Mouse (Mus musculus) ovary, postnatal 36 days (tissue): ENCODE results near the gene Mmp27.
A peak's percentile ranks its signal among the peaks of the same experiment; 100 is the strongest.

Experiments
- DNase-seq: peaks from one replicate; pipeline ENCODE4 v3.0.0; 2022; ENCODE audit warnings: low spot score, mixed read lengths

Mmp27 gene

DNA sequence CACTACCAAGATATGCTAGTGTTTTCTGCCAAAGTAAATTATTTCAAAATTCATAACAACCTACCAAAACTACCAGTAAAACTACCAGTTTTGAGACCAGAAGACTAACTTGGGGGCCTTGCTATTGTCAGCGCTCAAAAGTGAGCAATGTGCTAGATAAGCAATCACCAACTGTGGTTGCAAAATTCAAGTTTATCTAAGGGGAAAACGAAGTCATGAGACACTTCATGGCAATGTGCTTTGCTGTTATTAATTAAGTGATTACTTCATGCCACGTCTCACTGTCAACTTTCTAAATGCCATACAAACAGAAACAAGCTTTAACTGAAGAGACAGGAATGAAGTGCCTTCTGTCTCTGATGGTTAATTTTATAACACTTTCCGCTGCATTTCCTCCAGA lies at the start of gene Mmp27:
Gene Mmp27 (plus strand): TSS at position 235 of the 400 bp plus-strand sequence.
- DNase-seq: no peak

- no peak for DNase-seq
Measured at GRCm38 (mm10) chr9:7526255-7526940, 44.8 kb upstream of the Mmp27 start.

DNA sequence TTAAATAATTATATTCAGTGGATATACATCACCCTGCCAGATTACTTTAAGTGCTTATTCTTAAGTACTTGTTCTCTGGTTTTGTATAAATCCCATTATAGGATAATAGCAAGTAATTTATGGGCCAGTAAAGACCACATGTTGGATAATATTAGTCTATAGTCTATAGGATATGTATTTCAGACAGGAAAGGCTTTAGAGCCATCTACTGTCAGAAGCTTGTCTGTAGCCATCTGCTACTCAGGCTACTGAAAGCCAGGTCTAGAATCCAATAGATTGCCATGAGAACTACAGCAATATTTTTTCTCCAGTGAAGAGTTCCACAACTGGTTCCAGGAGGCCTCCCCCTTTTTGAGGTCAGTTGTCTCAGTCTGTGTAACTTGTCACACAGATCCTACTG lies 28.4 kb upstream of the Mmp27 start:
- no peak for DNase-seq

DNA sequence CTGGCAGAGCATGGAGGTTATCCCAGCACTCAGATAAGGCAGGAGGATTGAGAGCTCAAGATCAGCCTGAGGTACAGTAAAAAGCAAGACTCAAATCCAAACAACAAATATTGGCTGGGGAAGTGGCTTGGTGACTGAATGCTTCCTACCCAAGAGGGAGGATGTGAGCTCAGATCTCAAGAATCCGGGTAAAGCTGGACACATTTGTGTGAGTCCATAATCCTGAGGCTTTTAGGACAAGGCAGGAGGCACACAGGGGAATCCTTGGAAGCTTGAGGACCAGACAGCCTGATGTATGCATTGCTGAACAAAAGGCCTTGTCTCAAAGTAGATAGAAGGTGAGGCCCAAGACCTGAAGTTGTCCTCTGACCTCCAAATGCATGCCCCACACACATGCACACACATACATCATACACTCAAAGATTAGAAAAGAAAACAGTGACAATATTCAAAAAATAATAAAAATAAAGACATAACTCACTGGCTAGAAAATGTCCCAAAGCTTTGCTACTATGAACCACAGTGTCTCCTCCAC lies 26.2 kb upstream of the Mmp27 start:
- DNase-seq: no peak

DNA sequence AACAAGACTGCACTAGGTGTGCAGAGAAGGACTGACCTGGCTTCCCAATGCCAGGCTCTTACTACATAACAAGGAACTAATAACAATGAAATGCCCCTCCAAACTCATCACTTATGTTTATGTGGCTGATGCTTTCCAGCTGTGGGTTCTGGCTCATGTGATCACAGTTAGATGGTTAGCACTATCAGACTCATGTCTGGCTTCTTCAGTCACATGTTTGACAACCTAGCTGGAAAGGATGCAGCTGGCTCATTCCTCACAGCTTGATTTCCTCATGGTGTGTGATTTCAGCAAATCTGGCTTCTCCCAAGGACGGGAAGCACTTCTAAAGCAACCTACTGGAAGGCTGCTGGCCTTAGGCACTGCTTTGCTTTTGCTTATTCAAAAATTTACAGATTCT lies 25.7 kb upstream of the Mmp27 start:
- DNase-seq: no peak

DNA sequence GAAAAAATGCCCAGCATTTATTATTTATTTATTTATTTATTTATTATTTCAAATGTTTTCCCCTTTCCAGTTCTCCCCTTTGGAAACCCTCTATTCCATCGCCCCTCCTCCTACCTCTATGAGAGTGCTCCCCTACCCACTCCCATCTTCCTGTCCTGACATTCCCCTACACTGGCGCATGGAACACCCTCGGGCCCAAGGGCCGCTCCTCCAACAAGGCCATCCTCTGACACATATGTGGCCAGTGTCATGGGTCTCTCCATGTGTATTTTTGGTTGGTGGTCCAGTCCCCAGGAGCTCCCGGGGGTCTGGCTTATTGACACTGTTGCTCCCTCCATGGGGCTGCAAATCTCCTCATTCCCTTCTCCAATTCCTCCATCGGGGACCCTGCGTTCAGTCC lies 25.3 kb upstream of the Mmp27 start:
- DNase-seq: no peak

DNA sequence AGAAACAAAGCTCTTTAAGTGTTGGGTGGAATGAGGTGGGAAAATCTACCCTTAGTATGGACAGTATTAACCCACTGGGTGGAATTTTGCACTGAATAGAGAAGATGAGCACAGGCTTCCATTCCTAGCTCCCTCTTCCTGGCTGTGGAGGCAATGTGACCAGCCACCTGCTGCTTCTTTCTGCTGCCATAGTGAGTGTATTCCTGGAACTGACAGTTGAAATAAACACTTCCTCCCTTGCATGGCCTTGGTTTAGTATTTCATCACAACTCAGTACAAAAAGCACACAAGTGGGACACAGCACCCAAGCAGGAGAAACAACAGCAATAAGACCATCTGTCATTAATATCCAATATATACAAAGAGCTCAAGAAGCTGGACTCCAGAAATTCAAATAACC lies 19.3 kb upstream of the Mmp27 start:
- DNase-seq: no peak

GRCm38 (mm10) chr9:7553536-7553935 lies 17.7 kb upstream of the Mmp27 start:
- no peak for DNase-seq

DNA sequence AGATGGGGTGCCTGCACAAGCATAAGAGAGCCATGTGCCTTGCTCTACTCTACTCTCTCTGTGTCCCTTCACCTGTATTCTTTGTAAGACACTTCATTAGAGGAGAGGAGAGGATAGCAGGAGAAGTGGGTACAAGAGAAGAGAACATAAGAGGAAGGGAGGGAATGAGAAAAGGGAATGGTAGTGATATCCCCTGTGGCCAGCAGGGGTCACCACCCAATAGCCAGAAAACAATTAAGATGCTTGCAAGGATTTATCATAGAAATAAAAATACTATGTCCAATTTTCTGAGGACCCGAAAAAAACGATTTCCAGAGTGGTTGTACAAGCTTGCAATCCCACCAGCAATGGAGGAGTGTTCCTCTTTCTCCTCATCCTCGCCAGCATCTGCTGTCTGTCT lies 16.8 kb upstream of the Mmp27 start:
- DNase-seq: peak; percentile 13

DNA sequence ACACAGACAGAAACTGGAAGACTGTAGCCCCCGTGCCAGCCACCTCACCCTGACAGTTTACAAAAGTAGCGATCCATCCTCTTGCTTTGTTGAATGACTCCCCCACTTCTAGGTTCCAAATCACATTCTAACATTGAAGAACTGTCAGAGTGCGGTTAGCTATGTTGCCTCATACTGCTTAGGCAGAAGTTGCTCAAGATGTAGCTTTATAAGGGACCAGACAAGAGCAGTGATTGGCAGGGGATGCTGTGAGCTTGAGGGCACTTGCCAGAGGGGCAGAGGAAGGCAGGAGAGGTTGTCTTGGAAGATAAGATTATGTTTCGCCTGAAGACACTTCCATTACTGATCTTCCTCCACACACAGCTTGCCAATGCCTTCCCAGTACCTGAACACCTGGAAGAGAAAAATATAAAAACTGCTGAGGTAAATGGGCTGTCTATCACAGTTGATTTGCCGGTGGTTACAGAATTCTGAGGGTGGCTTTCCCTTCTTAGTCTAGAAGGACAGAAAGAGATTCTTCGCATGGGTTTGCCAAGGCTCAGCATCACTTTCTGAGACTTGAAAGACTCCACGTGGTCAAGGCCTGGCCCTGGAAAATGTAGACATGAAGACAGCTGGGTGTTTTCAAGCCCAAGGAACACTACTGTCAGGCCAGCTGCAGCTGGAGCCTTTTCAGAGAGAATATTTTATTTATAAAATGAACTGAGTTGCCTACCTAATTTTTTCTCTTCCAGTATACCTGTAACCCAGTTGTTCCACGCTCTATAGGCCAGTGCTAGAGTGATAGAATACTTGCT lies 12.8 kb upstream of the Mmp27 start, which contains the start of gene Mmp8:
Gene Mmp8 (plus strand): TSS at position 236 of the 797 bp plus-strand sequence.
- DNase-seq: no peak

DNA sequence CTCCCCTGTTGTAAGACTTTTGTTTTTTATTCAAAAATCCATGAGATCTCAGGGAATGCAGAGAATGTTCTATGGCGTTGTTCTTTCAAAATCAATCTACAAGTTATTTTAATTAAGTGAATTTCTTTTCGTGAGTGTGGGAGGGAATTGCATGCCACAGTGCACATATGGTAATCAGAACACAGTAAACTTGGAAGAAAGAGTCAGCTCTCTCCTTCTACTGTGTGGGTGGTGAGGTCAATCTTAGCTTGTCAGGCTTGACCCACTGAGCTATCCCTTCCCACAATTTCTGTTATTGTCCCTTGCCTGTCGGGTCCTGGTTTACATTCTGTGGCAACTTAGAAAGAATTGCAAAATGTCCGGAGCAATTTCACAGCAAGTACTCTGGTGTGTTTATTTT lies 11.2 kb upstream of the Mmp27 start:
- no peak for DNase-seq

DNA sequence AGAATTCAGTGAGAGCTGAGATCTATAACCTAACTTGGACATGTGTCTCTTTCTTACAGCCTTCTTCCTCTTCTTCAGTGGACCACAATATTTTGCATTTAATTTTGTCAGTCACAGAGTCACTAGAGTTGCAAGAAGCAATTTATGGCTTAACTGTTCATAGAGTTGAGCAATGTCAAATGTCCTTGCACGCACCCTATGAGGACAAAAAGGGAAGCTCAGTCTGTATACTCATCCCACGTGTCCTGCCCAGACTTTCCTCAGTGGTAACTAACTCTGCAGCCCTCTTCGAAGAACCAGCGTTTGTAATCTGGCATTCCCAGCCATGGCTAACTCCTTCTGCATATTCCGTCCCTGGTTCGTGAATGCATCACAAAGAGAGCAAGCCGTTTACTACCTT lies 3.8 kb upstream of the Mmp27 start:
- no peak for DNase-seq

GRCm38 (mm10) chr9:7567923-7568322 lies 3.3 kb upstream of the Mmp27 start:
- DNase-seq: no peak

- no peak for DNase-seq
Measured at GRCm38 (mm10) chr9:7570485-7570884, 711 bp upstream of the Mmp27 start.

- DNase-seq: no peak
Measured at GRCm38 (mm10) chr9:7572188-7572587, 992 bp downstream of the Mmp27 start.

GRCm38 (mm10) chr9:7572663-7573308 lies 1.6 kb downstream of the Mmp27 start:
- DNase-seq: no peak

DNA sequence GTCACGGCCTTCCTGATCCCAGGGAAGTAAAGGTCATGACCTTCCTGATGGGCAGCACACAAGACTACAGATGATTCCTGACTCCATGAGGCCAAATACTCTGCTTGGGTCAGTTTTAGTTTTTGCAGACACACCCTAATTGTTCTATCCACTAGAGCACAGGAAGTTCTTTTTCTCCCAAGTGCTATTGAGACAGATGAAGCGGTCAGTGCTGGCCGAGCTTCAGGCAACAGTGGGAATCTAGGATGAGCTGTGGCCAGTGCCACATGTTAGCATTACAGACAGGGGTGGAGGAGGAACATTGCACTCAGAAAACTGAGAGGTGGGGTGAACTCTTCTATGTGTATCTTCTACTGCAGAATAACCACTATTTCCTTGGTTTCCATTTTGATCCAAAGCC lies 4.3 kb downstream of the Mmp27 start:
- no peak for DNase-seq

DNA sequence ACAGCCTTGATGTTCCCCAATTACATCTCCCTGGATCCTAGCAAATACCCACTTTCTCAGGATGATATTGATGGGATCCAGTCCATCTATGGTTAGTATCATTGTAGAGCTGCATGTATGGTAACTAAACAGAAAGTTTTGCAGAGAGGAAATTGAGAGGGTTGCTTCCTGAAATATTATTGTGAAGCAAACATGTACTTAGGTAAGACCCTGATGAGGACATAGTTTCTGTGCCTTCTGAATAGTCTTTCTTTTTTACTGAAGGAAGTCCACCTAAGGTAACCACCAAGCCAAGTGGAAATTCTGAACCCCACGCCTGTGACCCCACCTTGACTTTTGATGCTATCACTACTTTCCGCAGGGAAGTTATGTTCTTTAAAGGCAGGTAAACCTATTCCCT lies 6.2 kb downstream of the Mmp27 start:
- no peak for DNase-seq

GRCm38 (mm10) chr9:7590063-7590462 lies 18.9 kb downstream of the Mmp27 start:
- DNase-seq: no peak

- DNase-seq: no peak
Measured at GRCm38 (mm10) chr9:7593272-7593812, 22.1 kb downstream of the Mmp27 start.

DNA sequence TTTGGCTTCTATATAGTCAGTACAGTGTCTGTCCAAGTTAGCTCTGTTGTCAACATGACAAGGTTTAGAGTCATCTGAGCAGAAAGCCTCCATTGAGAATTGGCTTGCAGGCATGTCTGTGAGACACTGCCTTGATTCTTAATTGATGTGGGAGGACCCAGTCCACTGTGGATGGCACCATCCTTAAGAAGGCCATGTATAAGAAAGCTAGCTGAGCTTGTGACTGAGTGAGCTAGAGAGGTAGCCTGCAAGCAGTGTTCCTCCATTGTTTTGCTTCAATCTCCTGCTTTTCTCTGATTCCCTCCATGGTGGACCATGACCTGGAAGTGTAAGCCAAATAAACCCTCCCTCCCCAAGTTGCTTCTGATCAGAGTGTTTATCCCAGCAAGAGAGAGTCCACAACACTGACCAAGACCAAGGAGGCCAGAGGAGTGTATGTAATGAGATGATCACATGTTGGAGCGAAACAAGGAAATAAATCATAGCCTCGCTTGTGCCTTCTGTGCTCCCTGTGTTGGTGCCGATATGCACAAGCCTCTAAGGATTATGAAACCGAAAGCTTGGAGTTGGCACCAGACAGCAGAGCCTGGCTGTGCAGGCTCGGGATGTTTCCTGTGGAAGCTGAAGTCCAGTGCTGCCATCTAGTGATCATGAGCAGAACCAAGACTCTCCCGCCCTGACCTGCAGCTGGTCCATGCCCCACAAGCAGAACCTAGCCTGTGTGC lies 23.8 kb downstream of the Mmp27 start:
- peak; percentile 73 for DNase-seq
